Mouse (Mus musculus) mesoderm, embryonic 11.5 days (tissue): Measurements from ENCODE around the gene Mon1a.
A peak's percentile ranks its signal among the peaks of the same experiment; 100 is the strongest.

Source experiments
- DNase-seq: peaks from one replicate; pipeline ENCODE4 v3.0.0-alpha.2; 2012; ENCODE audit warnings: low read depth, low spot score

Mon1a gene

GRCm38 (mm10) chr9:107908410-107909158, 20.6 kb downstream of the Mon1a start:
- no peak for DNase-seq

GRCm38 (mm10) chr9:107910025-107910769, 22.2 kb downstream of the Mon1a start:
- DNase-seq: no peak

GRCm38 (mm10) chr9:107914764-107915420, 26.9 kb downstream of the Mon1a start:
- DNase-seq: no peak

- peak; percentile 75 for DNase-seq
Observed at GRCm38 (mm10) chr9:107917895-107918608, 30.1 kb downstream of the Mon1a start.

GRCm38 (mm10) chr9:107918884-107919283, 30.9 kb downstream of the Mon1a start:
- no peak for DNase-seq

- DNase-seq: no peak
Observed at GRCm38 (mm10) chr9:107919441-107919840, 31.5 kb downstream of the Mon1a start.

- DNase-seq: no peak
Observed at GRCm38 (mm10) chr9:107923021-107923420, 35.1 kb downstream of the Mon1a start.

GRCm38 (mm10) chr9:107923956-107924355, 36.0 kb downstream of the Mon1a start:
- DNase-seq: no peak

GRCm38 (mm10) chr9:107925251-107925650, 37.3 kb downstream of the Mon1a start:
- DNase-seq: no peak

GRCm38 (mm10) chr9:107926920-107927420, 39.0 kb downstream of the Mon1a start:
- DNase-seq: no peak

GRCm38 (mm10) chr9:107927749-107928148, 39.8 kb downstream of the Mon1a start:
- DNase-seq: no peak

- DNase-seq: no peak
Observed at GRCm38 (mm10) chr9:107928169-107928568, 40.2 kb downstream of the Mon1a start, which contains the start of gene Actl11. Gene Actl11 (plus strand): TSS chr9:107928469.

- no peak for DNase-seq
Observed at GRCm38 (mm10) chr9:107932221-107932620, 44.3 kb downstream of the Mon1a start.

GRCm38 (mm10) chr9:107934146-107934545, 46.2 kb downstream of the Mon1a start:
- DNase-seq: no peak

GRCm38 (mm10) chr9:107935374-107935773, 47.4 kb downstream of the Mon1a start, which contains the start of gene Camkv:
Gene Camkv (plus strand): TSS chr9:107935674.
- DNase-seq: no peak

- peak; percentile 46 for DNase-seq
Observed at GRCm38 (mm10) chr9:107935790-107936214, 47.9 kb downstream of the Mon1a start.

- no peak for DNase-seq
Observed at GRCm38 (mm10) chr9:107936215-107936822, 48.4 kb downstream of the Mon1a start.

- DNase-seq: no peak
Observed at GRCm38 (mm10) chr9:107936831-107937230, 48.9 kb downstream of the Mon1a start.

- no peak for DNase-seq
Observed at GRCm38 (mm10) chr9:107947241-107948194, 59.6 kb downstream of the Mon1a start.
